Mouse (Mus musculus): ENCODE measurements around the gene Fam161b.

DNA sequence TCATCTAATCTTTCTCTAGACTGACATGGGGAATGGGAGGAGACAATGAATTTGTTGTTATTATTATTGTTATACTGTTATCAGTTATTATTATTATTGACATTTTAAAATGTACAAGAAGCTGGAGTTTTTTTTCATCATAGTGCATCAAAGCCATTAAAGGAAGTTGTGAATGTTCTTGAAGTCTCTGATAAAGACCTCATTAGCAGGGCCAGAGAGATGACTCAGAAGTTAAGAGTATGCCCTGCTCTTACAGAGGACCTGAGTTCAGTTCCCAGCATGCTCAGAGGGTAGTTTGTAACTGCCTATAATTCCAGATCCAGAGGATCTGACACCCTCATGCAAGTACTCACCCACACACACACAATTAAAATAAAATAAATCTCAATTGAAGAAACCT is 36.1 kb upstream of the Fam161b start:
- TF ChIP-seq POLR2A (IDR thresholded peaks at IDR 0.05; ENCODE audit: borderline replicate concordance, extremely low read depth, low read depth, low read length) (no peak), CTCF (IDR thresholded peaks at IDR 0.05; ENCODE audit: insufficient read depth, low read length) (no peak)
